Mouse (Mus musculus) G1E (cell line): Measurements from ENCODE around the gene Rap1gap2. TPM values are rescaled to one million over a fixed set of nuclear protein-coding genes. Genes with fewer than 3 reads are reported as not detected.

Experiments used
- ATAC-seq: 2 replicates; pipeline ENCODE4 v1.8.0; 2016; ENCODE audit warnings: mild to moderate bottlenecking; ENCODE audit not compliant: insufficient number of reproducible peaks, poor library complexity, low FRiP score, severe bottlenecking; ENCODE audit errors: extremely low read depth
- DNase-seq: peaks from one replicate; pipeline ENCODE4 v3.0.0; 2012; ENCODE audit warnings: low spot score
- H3K27me3 ChIP-seq: 2 replicates; pipeline ENCODE4 v1.6.1; 2012; ENCODE audit warnings: mild to moderate bottlenecking, low read length, inconsistent platforms; ENCODE audit not compliant: insufficient read depth
- H3K36me3 ChIP-seq: replicated peaks from 2 replicates; pipeline ENCODE3; 2012; ENCODE audit warnings: mild to moderate bottlenecking, inconsistent platforms
- H3K4me1 ChIP-seq: 2 replicates; pipeline ENCODE4 v1.6.1; 2012; ENCODE audit warnings: low read depth, low read length, inconsistent platforms, mixed read lengths; ENCODE audit not compliant: insufficient read depth
- H3K4me3 ChIP-seq: 2 replicates; pipeline ENCODE4 v1.5.1; 2012; ENCODE audit warnings: low read depth, mild to moderate bottlenecking, inconsistent platforms, low read length, moderate library complexity, mixed read lengths
- H3K9me3 ChIP-seq: replicated peaks from 2 replicates; pipeline ENCODE4 v1.6.1; 2012; ENCODE audit warnings: inconsistent platforms
- CTCF ChIP-seq: IDR thresholded peaks from 2 replicates; pipeline ENCODE4 v1.5.1; 2012; ENCODE audit warnings: low read depth, low read length, inconsistent platforms, mixed read lengths
- GATA1 ChIP-seq: IDR thresholded peaks from 2 replicates; pipeline ENCODE4 v1.6.1; 2012; ENCODE audit warnings: borderline replicate concordance, low read length, inconsistent platforms, mixed read lengths
- GATA2 ChIP-seq: IDR thresholded peaks from 2 replicates; pipeline ENCODE4 v1.6.1; 2012; ENCODE audit warnings: low read depth, low read length, inconsistent platforms, borderline replicate concordance
- POLR2AphosphoS5 ChIP-seq: IDR thresholded peaks from 2 replicates; pipeline ENCODE4 v1.6.1; 2012; ENCODE audit warnings: low read depth, low read length, inconsistent platforms; ENCODE audit not compliant: insufficient replicate concordance
- TAL1 ChIP-seq: conservative IDR thresholded peaks from 2 replicates; pipeline ENCODE4 v1.6.1; 2012; ENCODE audit warnings: low read depth, low read length, inconsistent platforms, mixed read lengths
- polyA plus RNA-seq: library from polyadenylated mRNA; stranded (reverse); fragments of >175 nt; gene quantifications from 2 replicates; pipeline ENCODE4 v1.2.3, GENCODE M21; 2012
- total RNA-seq, 2 experiments: library from RNA; stranded (forward) in 1 of 2; stranded (reverse) in 1 of 2; fragments of 200-1000 nt in 1 of 2; fragments of >200 nt in 1 of 2; fragmentation: Nextera tagmentation in 1 of 2; gene quantifications; 2 replicates each; pipeline ENCODE4 v1.2.3; 2014 to 2017

Rap1gap2 gene
- total and polyA plus RNA-seq, 3 experiments = 8.7 to 11.7 (median 9.4) TPM

- no peaks in the 10 kb centered on the region for H3K27me3 ChIP-seq
- no peaks in the 10 kb centered on the region for H3K9me3 ChIP-seq
- DNase-seq (no peak), ATAC-seq (no peak)
- TF ChIP-seq CTCF = no peak
- TF ChIP-seq TAL1 = no peak
- TF ChIP-seq POLR2AphosphoS5 = no peak
- no peak for TF ChIP-seq GATA1
- TF ChIP-seq GATA2 = no peak
- H3K4me1 ChIP-seq = peaks cover 10% of the 10 kb centered on the region
- peaks cover 64% of the 10 kb centered on the region for H3K36me3 ChIP-seq
- H3K4me3 ChIP-seq = no peak overlapping the region
These were observed 142.5 kb downstream of the Rap1gap2 start for GRCm38 (mm10) chr11:74468195-74468594.

GRCm38 (mm10) chr11:74465712-74466111 is 145.0 kb downstream of the Rap1gap2 start:
- TF ChIP-seq CTCF (no peak), GATA1 (no peak), GATA2 (no peak), POLR2AphosphoS5 (no peak), TAL1 (no peak)
- Histone ChIP-seq H3K4me3 (no peak overlapping the region), H3K27me3 (no peaks in the 10 kb centered on the region), H3K36me3 (peaks cover 66% of the 10 kb centered on the region), H3K4me1 (peaks cover 16% of the 10 kb centered on the region), H3K9me3 (no peaks in the 10 kb centered on the region)
- ATAC-seq (no peak), DNase-seq (no peak)

- ATAC-seq (no peak), DNase-seq (no peak)
- Histone ChIP-seq H3K27me3 (no peaks in the 10 kb centered on the region), H3K4me1 (peaks cover 16% of the 10 kb centered on the region), H3K36me3 (peaks cover 67% of the 10 kb centered on the region), H3K4me3 (no peak overlapping the region), H3K9me3 (no peaks in the 10 kb centered on the region)
- no peak for TF ChIP-seq CTCF
- no peak for TF ChIP-seq GATA2
- TF ChIP-seq TAL1 = no peak
- no peak for TF ChIP-seq POLR2AphosphoS5
- TF ChIP-seq GATA1 = no peak
These were observed 146.3 kb downstream of the Rap1gap2 start for GRCm38 (mm10) chr11:74464181-74464977.

GRCm38 (mm10) chr11:74462651-74463050 is 148.1 kb downstream of the Rap1gap2 start:
- DNase-seq (no peak), ATAC-seq (no peak)
- no peaks in the 10 kb centered on the region for H3K9me3 ChIP-seq
- H3K4me3 ChIP-seq = no peak overlapping the region
- no peaks in the 10 kb centered on the region for H3K27me3 ChIP-seq
- H3K36me3 ChIP-seq = peaks cover 73% of the 10 kb centered on the region
- TF ChIP-seq POLR2AphosphoS5 = no peak
- TF ChIP-seq CTCF = no peak
- TF ChIP-seq TAL1 = no peak
- no peak for TF ChIP-seq GATA2
- TF ChIP-seq GATA1 = no peak
- H3K4me1 ChIP-seq = peaks cover 6% of the 10 kb centered on the region; the same call in 1 of the 2 replicates

- Histone ChIP-seq H3K4me1 (peaks cover 6% of the 10 kb centered on the region; the same call in 1 of the 2 replicates), H3K4me3 (no peak overlapping the region), H3K36me3 (peaks cover 64% of the 10 kb centered on the region), H3K9me3 (no peaks in the 10 kb centered on the region), H3K27me3 (no peaks in the 10 kb centered on the region)
- TF ChIP-seq TAL1 = no peak
- TF ChIP-seq GATA1 = no peak
- TF ChIP-seq CTCF = no peak
- no peak for TF ChIP-seq GATA2
- TF ChIP-seq POLR2AphosphoS5 = no peak
- DNase-seq (no peak), ATAC-seq (no peak)
These were observed 151.1 kb downstream of the Rap1gap2 start for GRCm38 (mm10) chr11:74459651-74460050.

- H3K4me3 ChIP-seq = no peak overlapping the region
- TF ChIP-seq GATA2 (no peak), TAL1 (no peak), GATA1 (no peak), POLR2AphosphoS5 (no peak), CTCF (no peak)
- H3K9me3 ChIP-seq = no peaks in the 10 kb centered on the region
- H3K36me3 ChIP-seq = peaks cover 66% of the 10 kb centered on the region
- H3K27me3 ChIP-seq = no peaks in the 10 kb centered on the region
- DNase-seq (no peak), ATAC-seq (no peak)
- H3K4me1 ChIP-seq = peaks cover 6% of the 10 kb centered on the region; the same call in 1 of the 2 replicates
These were observed 152.3 kb downstream of the Rap1gap2 start for GRCm38 (mm10) chr11:74458400-74458799.
